Mouse (Mus musculus) right cerebral cortex, adult 18-20 months (tissue): Measurements from ENCODE around the gene A230050P20Rik.
"Not testable (repeated sequence)": the region's sequence is repeated elsewhere in the genome, so short reads cannot be mapped to it uniquely, and the experiment has no call there.

Experiments used
- DNase-seq: peaks from one replicate; pipeline ENCODE4 v3.0.0; 2022; ENCODE audit warnings: mixed read lengths

A230050P20Rik gene

DNA sequence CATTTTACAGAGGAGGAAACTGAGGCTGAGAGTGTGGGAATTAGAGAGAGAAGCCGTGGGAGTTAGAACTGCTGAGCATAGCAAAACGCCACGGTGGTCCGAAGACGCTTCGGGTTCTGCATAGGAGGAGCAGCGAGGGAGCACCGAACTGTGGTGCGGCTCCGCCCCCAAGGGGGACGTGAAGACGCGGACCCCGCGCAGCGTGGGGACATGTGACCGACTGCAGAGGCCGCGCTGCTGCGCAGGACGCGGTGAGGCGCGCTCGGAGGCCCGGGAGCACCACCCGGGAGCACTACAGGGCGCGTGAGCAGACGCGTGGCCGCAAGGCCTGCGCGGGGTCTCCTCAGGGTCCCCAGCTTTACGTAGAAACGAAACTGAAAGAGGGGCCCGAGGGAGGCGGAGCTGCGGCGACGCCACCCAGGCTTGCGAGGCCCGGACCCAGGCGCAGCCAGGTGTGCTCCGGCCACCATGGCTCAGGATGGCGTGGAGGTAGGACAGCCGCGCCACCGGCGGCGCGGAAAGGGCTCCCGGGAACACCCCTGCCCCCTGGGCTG lies at the start of gene A230050P20Rik:
TSS of gene A230050P20Rik (plus strand) at position 195 of the 554 bp plus-strand sequence.
- peak; percentile 90 for DNase-seq

DNA sequence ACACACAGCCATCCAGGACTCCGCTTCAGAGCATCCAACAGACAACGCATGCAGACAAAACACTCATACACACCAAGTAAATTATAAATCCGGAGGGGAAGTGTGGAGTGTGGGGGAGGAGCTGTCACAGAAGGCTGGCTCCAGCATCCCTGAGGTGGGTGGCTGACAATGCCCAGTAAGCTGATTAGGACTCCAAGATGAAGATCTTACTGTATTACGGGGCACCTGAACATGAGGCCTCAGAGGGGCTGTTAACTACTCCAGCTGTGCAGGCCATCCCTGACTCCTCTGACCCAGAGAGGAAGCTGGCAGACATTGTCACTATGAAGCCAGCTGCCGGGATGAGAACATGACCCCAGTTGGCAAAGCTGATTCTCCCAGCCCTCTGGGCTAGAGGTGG lies 48.4 kb upstream of the A230050P20Rik start:
- DNase-seq, result no peak

DNA sequence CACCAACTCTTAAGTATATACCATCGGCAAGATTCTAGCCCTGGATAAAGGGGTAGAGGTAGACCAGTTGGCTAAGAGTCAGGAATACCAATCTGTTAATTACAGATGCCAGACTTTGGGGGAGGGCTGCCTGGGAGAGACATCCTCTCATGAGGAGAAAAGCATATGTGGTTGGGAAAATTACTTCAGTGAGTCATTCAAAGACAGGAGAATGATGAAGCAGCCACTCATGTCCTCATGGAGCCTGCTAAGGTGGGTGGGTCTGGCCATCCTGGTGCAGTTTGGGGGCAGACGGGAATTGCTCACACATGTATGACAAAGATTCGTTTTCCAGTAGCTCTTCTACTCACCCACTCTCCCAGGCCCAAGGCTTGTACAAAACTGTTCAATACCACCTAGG lies 45.6 kb upstream of the A230050P20Rik start:
- peak; percentile 46 for DNase-seq

DNA sequence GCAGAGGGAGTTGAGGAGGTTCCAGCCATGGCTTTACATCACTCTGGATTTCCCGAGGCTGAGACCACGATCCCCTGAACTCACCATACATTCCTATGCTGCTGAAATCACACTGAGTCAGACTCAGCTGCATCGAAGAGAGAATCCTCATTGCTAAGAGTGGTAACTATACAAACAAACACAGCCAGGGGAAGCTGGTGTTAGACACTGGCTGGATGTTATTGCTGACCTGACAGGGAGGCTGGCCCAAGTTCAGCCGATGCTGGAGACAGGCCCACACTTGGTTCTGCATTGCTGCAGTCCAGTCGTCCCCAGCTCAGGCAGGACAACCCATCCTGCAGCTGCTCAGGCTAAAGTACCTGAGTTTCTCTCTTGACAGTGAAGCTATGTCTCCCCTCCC lies 42.7 kb upstream of the A230050P20Rik start:
- no peak for DNase-seq

DNA sequence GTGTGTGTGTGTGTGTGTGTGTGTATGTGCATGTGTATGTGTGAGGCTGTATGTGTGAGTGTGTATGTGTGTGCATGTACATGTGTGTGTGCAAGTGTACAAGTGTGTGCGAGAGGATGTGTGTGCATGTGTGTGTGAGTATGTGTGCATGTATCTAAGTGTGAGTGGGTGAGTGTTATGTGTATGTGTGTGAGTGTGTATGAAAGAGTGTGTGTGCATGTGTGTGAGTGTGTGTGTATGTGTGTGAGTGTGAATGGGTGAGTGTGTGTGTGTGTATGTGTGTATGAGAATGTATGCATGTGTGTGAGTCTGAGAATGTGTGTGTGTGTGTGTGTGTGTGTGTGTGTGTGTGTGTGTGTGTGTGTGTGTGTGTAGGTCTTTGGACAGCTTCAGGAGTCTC lies 40.3 kb upstream of the A230050P20Rik start:
- DNase-seq, result no peak

DNA sequence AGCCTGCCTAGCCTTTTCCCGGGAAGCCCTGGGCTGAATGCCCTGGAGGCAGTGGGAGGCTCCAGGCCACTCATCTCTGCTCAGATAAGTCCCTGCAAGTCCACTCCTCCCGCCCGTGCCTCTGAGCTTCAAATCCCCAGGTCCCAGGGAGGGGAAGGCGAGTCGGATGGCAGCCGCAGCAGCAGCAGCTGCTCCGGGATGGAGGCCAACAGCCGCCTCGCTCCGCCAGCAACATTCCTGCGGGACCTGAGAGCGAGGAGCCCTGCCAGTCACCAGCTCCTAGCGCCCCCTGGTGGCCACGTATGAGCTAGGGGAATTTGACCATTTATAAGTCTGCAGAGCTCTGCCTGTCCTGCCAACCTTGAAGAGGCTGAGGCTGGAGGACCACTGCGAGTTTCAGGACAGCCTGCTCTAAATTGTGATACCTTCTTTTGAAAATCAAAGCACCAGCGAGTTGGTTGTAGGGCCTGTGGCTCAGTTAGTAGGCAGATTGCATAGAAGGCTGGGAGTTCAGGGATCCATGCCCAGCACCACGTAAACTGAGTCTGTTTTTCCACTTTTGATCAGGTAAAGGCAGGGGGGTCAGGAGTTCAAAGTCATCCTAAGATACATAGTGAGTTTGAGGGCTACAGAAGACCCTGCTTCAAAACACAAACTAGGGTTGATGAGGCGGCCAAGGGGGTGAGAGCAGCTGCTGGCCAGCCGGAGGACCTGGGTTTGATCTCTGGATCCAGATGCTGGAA lies 37.4 kb upstream of the A230050P20Rik start:
- peak; percentile 95 for DNase-seq

DNA sequence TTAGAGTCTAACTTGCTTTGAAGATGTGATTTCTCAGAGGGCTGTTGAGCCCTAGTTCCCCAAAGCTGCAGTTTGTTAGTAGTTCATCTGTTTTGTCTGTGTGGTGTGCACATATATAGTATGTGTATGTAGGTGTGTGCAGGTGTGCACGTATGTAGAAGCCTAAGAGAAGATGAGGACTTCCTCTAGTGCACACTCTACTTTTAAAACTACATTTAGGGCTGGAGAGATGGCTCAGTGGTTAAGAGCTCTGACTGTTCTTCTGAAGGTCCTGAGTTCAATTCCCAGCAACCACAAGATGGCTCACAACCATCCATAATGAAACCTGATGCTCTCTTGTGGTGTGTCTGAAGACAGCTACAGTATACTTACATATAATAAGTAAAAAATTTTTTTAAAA lies 33.6 kb upstream of the A230050P20Rik start:
- no peak for DNase-seq

DNA sequence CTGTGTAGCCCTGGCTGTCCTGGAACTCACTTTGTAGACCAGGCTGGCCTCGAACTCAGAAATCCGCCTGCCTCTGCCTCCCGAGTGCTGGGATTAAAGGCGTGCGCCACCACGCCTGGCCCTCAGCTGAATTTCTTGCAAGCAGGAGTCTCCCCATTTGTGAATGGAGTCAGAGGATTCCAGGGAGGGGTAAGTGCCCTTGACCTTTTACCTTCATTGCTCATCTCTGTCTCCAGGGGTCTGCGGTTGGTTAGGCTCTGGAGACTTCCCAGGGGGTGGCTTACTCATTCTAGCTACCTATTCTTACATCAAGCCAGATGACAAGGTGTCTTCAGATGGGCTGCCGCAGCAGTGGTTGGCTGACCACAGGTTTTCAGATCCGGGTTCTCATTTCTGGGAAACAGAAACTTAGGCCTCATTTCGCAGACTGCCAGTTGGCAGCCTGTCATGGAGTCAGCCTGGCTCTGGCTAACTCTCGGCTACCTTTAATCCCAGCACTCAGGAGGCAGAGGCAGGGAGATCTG lies 32.9 kb upstream of the A230050P20Rik start:
- not testable (repeated sequence) for DNase-seq

DNA sequence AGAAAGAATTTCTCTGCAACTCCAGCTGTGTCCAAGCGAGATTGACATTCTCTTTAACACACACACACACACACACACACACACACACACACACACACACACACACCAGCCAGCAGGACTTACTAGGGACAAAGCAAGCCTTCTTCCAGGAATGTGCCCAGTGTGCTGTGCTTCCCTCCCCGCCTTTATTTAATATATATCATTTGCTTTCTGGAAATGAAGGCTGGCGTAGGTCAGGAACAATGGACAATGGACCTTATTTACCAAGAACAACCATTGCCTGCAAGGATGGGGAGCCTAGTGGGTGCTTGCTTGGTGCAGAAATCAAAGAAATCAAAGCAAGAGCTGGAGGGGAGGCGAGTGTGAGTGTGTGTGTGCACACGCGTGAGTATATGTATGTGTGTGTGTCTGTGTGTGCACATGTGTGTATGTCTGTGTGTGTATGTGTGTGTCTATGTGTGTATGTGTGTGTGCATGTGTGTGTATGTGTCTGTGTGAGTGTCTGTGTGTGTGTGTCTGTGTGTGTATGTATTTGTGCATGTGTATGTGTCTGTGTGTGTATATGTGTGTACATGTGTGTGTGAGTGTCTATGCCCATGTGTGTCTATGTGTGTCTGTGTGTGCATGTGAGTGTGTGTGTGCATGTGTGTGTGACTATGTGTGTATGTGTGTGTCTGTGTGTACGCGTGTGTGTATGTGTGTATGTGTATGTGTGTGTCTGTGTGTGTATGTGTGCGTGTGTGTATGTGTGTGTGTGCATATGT lies 31.1 kb upstream of the A230050P20Rik start:
- DNase-seq, result no peak

DNA sequence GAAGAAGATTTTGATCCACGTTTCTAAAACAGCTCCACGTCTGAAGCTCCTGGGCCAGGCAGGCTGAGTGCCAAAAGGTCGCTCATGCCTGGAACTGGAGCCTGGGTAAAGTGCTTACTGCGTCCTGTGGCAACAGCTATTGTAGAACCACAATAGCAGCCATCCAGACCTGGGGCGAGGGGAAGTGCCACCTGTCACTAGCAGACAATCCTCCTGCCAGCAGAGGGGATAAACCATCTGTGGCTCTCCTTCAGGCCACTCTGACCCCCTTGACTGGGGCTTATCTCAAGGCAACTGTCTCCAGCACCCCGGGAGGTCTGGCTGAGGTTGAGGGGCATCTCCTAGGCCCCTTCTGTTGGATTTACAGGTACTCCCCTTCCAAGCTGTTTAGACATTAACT lies 29.5 kb upstream of the A230050P20Rik start:
- DNase-seq, result no peak

DNA sequence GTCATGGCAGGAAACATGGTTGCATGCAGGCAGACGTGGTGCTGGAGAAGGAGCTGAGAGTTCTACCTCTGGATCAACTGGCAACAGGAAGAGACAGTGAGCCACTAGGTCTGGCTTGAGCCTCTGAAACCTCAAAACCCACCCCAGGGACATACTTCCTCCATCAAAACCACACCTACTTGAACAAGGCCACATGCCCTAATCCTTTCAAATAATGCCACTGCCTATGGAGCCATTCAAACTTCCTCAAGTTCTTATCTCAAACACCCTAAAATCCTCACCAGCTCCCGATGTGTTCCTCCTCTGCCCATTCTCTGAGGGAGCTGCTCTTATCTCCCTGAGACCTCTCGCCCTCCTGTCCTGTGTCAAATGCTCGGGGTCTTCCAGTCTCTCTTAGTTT lies 26.2 kb upstream of the A230050P20Rik start:
- DNase-seq, result no peak

DNA sequence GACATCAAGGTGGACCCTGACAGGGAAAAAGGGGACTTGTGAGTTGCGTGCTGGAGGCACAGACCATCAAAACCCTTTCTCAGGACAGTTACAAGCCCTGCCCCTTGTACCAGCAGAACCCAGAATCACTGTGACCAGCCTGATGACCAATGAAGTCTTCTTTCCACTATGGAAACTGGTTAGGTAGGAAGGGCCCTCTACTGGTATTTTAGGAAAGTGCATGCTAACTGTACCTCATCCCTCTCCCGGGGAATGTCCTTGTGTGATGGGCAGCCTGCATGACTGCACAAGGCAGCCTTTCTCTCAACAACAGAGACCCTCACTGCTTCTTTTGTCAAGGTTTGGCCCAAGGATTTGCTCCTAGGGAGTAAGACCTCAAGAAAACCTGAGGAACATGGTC lies 25.8 kb upstream of the A230050P20Rik start:
- DNase-seq, result peak; percentile 13

DNA sequence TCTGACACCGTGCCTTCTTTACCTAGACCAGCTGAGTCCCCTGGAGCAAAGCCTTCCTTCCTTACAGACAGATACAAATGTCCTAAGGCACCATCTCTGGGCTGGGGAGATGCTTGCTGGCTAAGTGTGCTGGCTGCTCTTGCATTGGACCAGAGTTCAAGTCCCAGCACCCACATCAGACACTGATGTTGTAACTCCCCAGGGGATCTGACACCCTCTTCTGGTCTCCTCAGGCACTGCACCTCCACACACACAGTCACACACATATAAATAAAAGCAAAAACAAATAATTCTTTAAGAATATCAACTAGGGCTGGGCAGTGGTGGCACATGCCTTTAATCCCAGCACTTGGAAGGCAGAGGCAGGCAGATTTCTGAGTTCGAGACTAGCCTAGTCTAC lies 18.3 kb upstream of the A230050P20Rik start:
- DNase-seq, result no peak

DNA sequence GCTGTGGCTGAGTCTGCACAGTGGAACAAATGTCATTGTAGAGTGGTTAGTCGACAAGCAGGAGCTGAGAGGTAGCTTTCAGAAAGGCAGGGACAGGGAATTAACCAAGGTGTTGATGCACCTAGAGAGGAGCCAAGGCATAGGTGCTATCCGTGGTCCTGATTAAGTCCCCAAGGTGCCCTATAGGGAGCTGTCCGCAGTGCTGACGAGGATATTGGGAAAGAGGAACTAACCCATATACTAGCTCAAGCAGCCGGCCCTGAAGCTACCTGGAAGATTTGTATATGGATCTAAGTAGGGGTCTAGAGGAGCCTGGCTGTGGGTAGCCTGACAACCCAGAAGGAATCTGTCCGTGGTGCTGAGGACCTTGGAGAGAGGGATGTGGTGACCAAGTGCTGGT lies 11.3 kb upstream of the A230050P20Rik start:
- no peak for DNase-seq

DNA sequence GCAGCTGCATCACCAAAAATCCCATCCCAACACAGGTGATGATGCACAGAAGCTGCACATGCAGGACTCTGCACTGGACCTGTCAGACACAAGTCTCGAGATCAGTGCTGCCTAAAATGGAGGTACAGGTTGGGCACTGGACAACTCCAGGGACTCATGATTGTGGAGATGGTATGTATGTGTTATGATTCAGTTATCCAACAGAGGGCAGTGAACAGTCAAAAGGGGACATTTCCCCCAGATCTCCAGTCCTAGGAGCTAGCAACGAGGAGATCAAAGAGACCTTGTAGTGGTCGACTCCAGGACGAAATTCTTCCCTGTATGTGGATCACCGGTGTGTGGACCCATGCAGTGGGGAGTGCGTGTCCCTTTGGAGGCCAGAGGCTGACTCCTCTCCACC lies 8.5 kb upstream of the A230050P20Rik start:
- DNase-seq, result no peak

DNA sequence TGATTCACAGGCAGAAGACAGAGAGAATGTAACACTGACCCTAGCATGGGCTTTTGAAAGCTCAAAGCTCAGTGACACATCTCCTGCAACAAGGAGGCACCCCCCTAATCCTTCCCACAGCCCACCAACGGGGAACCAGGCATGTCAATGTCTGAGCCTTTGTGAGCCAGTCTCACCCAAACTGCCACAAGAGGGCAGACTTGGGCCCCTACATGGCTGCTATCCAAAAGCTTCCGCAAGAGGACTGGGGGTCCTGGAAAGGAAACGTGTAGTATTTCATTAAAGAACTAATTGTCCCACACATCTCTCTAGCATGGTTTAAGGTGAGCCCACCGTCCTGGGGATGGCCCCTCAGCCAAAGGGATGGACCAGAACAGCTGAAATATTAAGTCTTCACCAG lies 6.6 kb upstream of the A230050P20Rik start:
- no peak for DNase-seq

DNA sequence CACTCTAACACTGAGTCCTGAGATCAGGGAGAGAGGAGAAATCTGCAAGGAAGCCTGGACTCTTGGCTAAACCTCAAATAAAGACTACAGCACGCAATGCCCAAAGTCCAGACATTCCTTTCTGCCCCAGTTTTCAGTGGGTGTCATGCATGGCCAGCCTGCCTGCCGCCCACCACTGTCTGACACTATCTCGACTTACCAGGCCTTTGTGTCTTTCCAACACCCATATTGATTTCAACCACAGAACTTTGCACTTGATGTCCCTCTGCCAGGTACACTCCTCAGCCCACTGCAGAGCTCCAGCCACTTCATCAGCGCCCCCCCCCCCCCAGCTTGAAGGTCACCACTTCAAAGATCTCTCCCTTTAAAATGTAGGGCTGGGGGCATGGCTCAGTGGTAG lies 6.2 kb upstream of the A230050P20Rik start:
- no peak for DNase-seq

DNA sequence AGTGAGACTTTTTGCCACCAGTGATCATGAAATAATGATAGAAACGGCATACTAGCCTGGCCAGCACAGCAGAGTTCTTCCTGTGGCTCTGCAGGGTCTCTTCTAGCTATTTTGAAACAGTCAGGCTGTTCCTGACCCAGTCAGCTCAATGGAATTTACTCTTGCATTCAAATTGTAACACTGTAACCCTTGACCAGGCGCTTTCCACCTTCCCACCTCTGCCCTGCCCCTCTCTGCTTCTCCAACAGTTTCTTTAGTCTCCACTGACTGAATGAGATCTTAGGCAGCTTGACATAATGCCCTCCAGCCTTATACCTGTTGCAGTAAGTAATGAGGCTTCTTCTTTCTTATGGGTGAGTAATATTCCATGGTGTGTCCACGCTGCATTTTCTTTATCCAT lies 1.6 kb upstream of the A230050P20Rik start:
- DNase-seq, result no peak

DNA sequence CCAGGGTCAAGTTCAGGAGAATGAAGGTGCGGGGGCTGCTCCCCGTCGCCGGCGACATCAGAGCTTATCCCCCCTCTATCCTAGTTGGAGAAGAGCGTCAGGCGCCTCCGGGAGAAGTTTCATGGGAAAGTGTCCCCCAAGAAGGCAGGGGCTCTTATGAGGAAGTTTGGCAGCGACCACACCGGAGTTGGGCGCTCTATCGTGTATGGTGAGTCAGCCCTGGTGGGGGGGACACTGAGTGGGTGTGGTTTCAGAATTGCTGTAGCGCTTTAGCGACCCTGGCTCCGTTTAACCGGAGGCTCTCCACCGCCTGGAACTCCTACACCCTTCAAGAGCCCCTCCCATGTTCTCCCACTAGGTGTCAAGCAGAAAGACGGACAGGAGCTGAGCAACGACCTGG lies 804 bp downstream of the A230050P20Rik start:
- no peak for DNase-seq

DNA sequence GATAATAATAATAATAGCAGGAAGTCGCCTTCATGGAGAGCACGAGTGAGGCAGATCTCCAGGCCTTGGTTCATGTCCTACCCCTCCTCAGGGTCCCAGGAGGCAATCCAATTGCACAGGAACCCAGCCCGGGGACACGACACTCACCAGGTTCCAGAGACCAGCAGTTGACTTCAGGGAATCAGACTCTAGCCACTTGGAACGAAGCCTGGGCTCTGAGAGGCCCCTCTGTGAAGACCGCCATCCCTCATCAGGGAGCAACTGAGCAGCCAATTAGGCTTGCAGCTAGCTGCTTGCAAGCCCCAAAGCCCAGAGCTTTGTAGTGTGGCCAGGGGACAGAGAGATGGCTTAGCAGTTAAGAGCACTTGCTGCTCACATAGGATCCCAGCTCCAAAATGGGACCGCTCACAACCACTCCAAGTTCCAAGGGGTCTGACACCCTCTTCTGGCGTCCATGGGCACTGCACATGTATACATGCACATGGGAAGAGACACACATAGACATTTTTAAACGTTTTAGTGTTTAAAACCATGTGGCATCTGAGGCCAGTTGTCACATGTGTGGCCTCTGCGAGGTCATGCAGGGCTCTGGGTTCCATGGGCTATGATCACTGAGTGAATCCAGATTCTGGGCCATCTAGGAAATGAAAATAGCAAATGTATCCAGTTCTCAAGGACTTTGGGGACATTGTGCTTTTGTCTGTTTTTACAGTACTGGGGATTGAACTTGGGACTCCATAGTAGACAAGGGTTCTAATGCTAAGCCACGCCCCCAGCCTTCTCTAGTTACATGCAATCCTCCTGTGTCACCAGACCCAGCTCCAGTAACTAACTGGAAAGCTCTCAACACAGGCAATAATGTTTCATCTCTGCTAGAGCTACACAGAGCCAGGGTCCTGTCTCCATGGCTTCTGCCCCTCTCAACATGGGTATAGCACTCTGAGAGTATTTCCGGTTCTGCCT lies 2.0 kb downstream of the A230050P20Rik start:
- DNase-seq, result no peak

DNA sequence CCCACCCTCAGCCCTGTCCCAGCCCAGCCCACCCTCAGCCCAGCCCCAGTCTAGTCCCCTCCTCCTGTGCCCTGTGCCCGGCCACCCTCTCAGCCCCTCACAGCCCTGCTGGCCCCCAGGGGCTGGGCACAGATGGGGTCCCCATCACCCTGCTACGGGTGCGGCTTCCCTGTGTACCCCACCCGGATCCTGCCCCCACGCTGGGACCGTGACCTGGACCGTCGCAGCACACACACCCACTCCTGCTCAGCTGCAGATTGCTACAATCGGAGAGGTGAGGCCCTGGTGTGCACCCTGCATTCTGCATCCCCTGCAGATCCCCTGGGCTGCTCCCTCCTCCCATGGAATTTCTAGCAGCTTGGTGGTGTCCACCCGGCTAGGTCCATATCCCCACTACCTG lies 4.5 kb downstream of the A230050P20Rik start:
- no peak for DNase-seq

DNA sequence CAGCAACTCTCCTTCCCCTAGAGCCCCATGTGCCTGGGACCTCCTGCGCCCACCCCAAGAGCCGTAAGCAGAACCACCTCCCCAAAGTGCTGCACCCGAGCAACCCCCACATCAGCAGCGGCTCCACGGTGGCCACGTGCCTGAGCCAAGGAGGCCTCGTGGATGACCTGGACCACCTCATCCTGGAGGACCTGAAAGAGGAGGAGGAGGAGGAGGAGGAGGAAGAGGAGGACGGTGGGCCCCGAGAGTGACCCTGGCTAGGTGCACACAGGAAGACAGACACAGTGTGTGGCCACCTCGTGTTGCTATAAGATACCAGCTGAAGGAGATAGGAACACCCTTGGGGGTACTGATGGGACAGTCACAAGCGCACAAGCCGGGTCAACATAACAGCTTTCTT lies 5.1 kb downstream of the A230050P20Rik start:
- no peak for DNase-seq
